Mouse (Mus musculus) olfactory bulb, adult 2 months (tissue): ENCODE results near the gene Cnmd. TPM values are rescaled to one million over a fixed set of nuclear protein-coding genes. Genes with fewer than 3 reads are reported as not detected.

Source experiments
- H3K27ac ChIP-seq: fragments of 200-500 bp; 2 replicates; pipeline ENCODE4 v1.5.1; 2012; ENCODE audit warnings: low read depth, low read length; ENCODE audit not compliant: insufficient read depth
- H3K4me1 ChIP-seq: fragments of 200-500 bp; 2 replicates; pipeline ENCODE4 v1.6.1; 2012; ENCODE audit warnings: low read length; ENCODE audit not compliant: control insufficient read depth, insufficient read depth
- H3K4me3 ChIP-seq: fragments of 200-500 bp; 2 replicates; pipeline ENCODE4 v1.5.1; 2012; ENCODE audit warnings: mild to moderate bottlenecking, low read depth, low read length, moderate library complexity; ENCODE audit not compliant: insufficient read depth
- CTCF ChIP-seq: fragments of 200-500 bp; IDR thresholded peaks from 2 replicates; pipeline ENCODE4 v1.5.1; 2012; ENCODE audit warnings: low read depth, mild to moderate bottlenecking, low read length, moderate library complexity; ENCODE audit not compliant: insufficient read depth
- POLR2A ChIP-seq: fragments of 200-500 bp; IDR thresholded peaks from 2 replicates; pipeline ENCODE4 v1.6.1; 2012; ENCODE audit warnings: mild to moderate bottlenecking, low read depth, low read length, moderate library complexity; ENCODE audit not compliant: insufficient read depth
- WGBS: fragments of 180-500 bp; shearing (Covaris S2); methylation state at CpG from one replicate; pipeline ENCODE4 v1.1.7; 2018; 5-methylcytosine and 5-hydroxymethylcytosine counted together
- polyA plus RNA-seq: library from polyadenylated mRNA; stranded (reverse); fragments of >200 nt; gene quantifications from 2 replicates; pipeline ENCODE4 v1.2.4, GENCODE M21; 2012; ENCODE audit warnings: low replicate concordance; ENCODE audit not compliant: missing spikeins, insufficient read depth, insufficient read length

Cnmd gene
- polyA plus RNA-seq, 1 experiment, result not detected

DNA sequence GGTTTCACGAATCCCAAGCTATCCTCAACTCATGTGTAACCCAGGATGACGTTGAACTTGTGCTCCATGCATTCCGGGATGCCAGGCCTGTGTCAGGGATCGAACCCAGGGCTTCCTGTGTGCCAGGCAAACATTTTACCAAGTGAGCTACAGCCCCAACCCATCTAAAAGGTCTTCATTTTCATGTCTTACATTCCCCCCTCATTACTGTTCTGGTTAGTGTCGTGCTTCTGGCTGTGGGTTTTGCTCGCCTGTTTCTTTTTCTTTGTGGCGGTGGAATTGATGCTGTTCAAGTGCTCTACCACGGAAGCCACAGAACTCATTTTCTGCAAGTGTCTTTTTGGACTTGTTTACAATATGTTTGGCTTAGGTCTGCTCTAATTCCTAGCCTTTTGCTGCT is 71.1 kb downstream of the Cnmd start:
- Histone ChIP-seq H3K27ac (no peak overlapping the region), H3K4me1 (peaks cover 2% of the 10 kb centered on the region; the same call in 1 of the 2 replicates), H3K4me3 (no peak overlapping the region)
- TF ChIP-seq POLR2A (no peak), CTCF (no peak)
- 93% methylated on average over 8 of the region's 8 CpGs for WGBS

DNA sequence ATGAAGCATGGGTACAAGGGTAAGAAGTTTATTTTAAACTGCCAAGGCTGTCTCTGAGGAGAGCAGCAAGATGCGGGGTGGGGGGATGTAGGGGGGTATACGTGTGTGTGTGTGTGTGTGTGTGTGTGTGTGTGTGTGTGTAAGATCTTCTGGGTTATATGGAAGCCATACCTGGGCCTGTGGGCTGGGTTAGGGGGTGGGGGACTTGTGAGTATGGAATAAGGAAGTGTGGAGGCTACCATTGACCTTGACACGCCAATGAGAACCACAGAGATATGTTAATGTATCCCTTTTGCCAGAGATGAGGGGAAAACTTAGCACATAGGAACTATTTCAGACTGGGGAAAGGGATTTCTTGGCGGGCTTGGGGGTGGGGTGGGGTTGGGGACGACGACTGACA is 72.6 kb downstream of the Cnmd start:
- 89% methylated on average over 6 of the region's 6 CpGs for WGBS
- TF ChIP-seq CTCF, result no peak
- no peak for TF ChIP-seq POLR2A
- peaks cover 2% of the 10 kb centered on the region; the same call in 1 of the 2 replicates for H3K4me1 ChIP-seq
- no peak overlapping the region for H3K27ac ChIP-seq
- H3K4me3 ChIP-seq, result no peak overlapping the region

DNA sequence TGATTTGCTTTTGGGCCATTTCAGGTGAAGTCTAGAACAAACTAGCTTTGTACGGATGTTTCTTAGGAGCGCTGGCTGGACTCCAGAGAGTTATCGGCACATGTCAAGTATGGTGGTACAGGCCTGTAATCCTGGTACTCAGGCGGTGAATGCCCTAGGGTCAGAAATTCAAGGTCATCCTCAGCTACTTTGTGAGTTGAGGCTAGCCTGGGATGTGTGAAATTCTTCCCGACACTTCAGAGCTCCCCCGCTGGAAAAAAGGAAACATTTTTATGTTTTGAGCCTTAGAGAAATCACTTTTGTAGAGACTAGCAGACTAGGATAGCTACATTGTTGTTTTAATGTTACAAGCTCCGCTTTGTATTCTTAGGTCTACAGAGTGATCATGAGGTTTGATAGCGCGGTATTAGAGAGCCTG is 73.4 kb downstream of the Cnmd start:
- TF ChIP-seq CTCF (no peak), POLR2A (no peak)
- Histone ChIP-seq H3K4me3 (no peak overlapping the region), H3K27ac (no peak overlapping the region), H3K4me1 (peaks cover 2% of the 10 kb centered on the region; the same call in 1 of the 2 replicates)
- 83% methylated on average over 9 of the region's 9 CpGs for whole genome bisulfite sequencing

DNA sequence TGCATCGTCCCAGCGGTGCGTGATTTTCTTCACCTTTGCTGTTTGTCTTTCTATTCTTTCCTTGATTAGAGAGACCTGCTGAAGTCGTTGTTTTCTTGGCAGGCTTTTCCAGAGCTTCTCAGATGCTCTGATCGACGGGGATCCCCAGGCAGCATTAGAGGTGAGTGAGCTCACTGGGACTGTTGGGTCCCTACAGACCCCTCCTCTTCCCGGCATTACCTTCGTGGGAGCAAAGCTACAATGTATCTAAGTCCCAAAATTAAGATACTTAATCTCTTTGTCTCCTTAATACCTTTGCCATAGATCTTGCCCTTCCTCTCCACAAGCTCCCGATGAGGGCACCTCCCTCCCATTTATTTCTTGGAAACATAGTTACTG is 74.1 kb downstream of the Cnmd start:
- TF ChIP-seq CTCF (no peak), POLR2A (no peak)
- Histone ChIP-seq H3K4me3 (peak overlapping the region; percentile 56), H3K4me1 (peaks cover 2% of the 10 kb centered on the region; the same call in 1 of the 2 replicates), H3K27ac (no peak overlapping the region)
- WGBS, result under 1% methylated on average over 9 of the region's 9 CpGs

Other genes starting within 250 kb of the Cnmd start
- gene Kbtbd7, start 235.7 kb downstream of the Cnmd start, polyA plus RNA-seq, result not detected in 2 replicates
- not detected in 2 replicates for gene Kbtbd6, start 210.3 kb downstream of the Cnmd start, polyA plus RNA-seq
- gene Elf1, start 181.0 kb downstream of the Cnmd start, polyA plus RNA-seq, result 261 TPM in 1 of 2 replicates, not detected in the other
- not detected in 2 replicates for gene Wbp4, start 180.7 kb downstream of the Cnmd start, polyA plus RNA-seq
- gene Sugt1, start 74.5 kb downstream of the Cnmd start, polyA plus RNA-seq, result not detected in 2 replicates
- not detected in 2 replicates for gene Pcdh8, start 109.1 kb upstream of the Cnmd start, polyA plus RNA-seq